In the genomic region with DNA sequence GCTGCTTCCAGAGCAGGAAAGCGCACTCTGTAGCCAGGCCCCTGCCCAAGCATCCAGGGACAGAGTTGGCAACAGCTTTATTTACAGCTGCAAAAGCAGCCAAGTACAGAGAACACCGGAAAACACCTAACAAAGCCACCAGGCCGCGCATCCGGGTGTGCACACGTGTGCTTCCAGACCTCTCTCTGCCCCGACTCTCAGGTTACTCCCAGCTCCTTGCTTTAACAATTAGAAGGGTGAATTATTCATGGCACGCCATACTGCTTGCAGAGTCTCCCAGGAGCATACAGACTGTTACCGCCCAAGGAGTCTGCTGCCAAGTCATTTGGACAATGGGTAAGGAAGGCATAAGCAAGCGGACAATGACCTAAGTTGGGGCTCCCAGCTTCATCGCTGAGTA, we compare ENCODE assay signal across 20 mouse cellular contexts. TPM values are rescaled to one million over a fixed set of nuclear protein-coding genes. Genes with fewer than 3 reads are reported as not detected.
DNase-seq lines count a peak whose midpoint lies in the region; ATAC-seq lines count a peak whose summit lies in the region.
"Had no signal": no experiment of that assay in that cellular context is flagged by ENCODE, and none has a peak within 500 bp of the region (broad histone marks: within the 10 kb centered on the region; RNA-seq: fewer than 3 reads in every experiment).

No protein-coding gene starts in this region.

- no peak overlapping the region for H3K4me2 ChIP-seq in heart, embryonic 12.5 days
- no peak overlapping the region for H3K4me2 ChIP-seq in midbrain, embryonic 11.5 days
- H3K4me2 ChIP-seq in midbrain, embryonic 15.5 days: no peak overlapping the region
- H3K4me2 ChIP-seq in neural tube, embryonic 15.5 days: no peak overlapping the region
- H3K4me2 ChIP-seq: heart, embryonic 15.5 days; intestine, embryonic 15.5 days; kidney, embryonic 15.5 days; limb, embryonic 12.5 days had no signal

- H3K36me3 ChIP-seq in heart, embryonic 12.5 days: no peaks in the 10 kb centered on the region
- no peaks in the 10 kb centered on the region for H3K36me3 ChIP-seq in midbrain, embryonic 11.5 days (ENCODE audit: control insufficient read depth, insufficient read depth, low read length)
- H3K36me3 ChIP-seq in midbrain, embryonic 15.5 days (replicated peaks): no peaks in the 10 kb centered on the region
- H3K36me3 ChIP-seq in neural tube, embryonic 15.5 days: no peaks in the 10 kb centered on the region
- H3K36me3 ChIP-seq: heart, embryonic 15.5 days; intestine, embryonic 15.5 days; kidney, embryonic 15.5 days; limb, embryonic 12.5 days had no signal

- H3K4me1 ChIP-seq in heart, embryonic 12.5 days (replicated peaks): peaks cover 45% of the 10 kb centered on the region
- H3K4me1 ChIP-seq in midbrain, embryonic 11.5 days (ENCODE audit: control insufficient read depth, insufficient read depth, low read length): no peaks in the 10 kb centered on the region
- H3K4me1 ChIP-seq in midbrain, embryonic 15.5 days: no peaks in the 10 kb centered on the region
- H3K4me1 ChIP-seq in neural tube, embryonic 15.5 days: peaks cover 19% of the 10 kb centered on the region
- H3K4me1 ChIP-seq: intestine, embryonic 15.5 days had no signal

- H3K9ac ChIP-seq in heart, embryonic 12.5 days: no peak overlapping the region
- no peak overlapping the region for H3K9ac ChIP-seq in midbrain, embryonic 11.5 days (ENCODE audit: low read length)
- H3K9ac ChIP-seq in midbrain, embryonic 15.5 days: no peak overlapping the region
- no peak overlapping the region for H3K9ac ChIP-seq in neural tube, embryonic 15.5 days (replicated peaks)
- H3K9ac ChIP-seq: heart, embryonic 15.5 days; intestine, embryonic 15.5 days; kidney, embryonic 15.5 days; limb, embryonic 12.5 days; liver, embryonic 14.5 days had no signal

- 87% methylated on average over 11 of the region's 11 CpGs for WGBS in heart, embryonic 12.5 days
- 83% methylated on average over 11 of the region's 11 CpGs for WGBS in midbrain, embryonic 11.5 days
- 66% methylated on average over 11 of the region's 11 CpGs for WGBS in midbrain, embryonic 15.5 days
- 58% methylated on average over 11 of the region's 11 CpGs for WGBS in neural tube, embryonic 15.5 days

- DNase-seq in heart, adult 11 months: peak; percentile 98
- peak; percentile 8 for DNase-seq in midbrain, embryonic 11.5 days (ENCODE audit: low spot score, missing footprints)
- peak; percentile 59 for DNase-seq in adipocyte (ENCODE audit: low spot score)
- DNase-seq in right cerebral cortex, adult 2 months (ENCODE audit: low spot score in 2 of 2): no peak
- no peak for DNase-seq in cerebellum, postnatal 25 days
- DNase-seq: adrenal gland, postnatal 36 days; B cell, adult 2 months; cerebellum, adult 9-11 months; thymus, postnatal 4 days had no signal

- H3K4me3 ChIP-seq in heart, embryonic 12.5 days: no peak overlapping the region
- H3K4me3 ChIP-seq in midbrain, embryonic 11.5 days (ENCODE audit: low read depth, low read length): no peak overlapping the region
- no peak overlapping the region for H3K4me3 ChIP-seq in midbrain, embryonic 15.5 days
- no peak overlapping the region for H3K4me3 ChIP-seq in neural tube, embryonic 15.5 days (replicated peaks)
- H3K4me3 ChIP-seq: heart, embryonic 15.5 days; intestine, embryonic 15.5 days; kidney, embryonic 15.5 days; left cerebral cortex, adult 2 months; limb, embryonic 12.5 days; megakaryocyte, embryonic 14.5 days; myocyte had no signal

- H3K27ac ChIP-seq in heart, embryonic 12.5 days (ENCODE audit: poor library complexity, severe bottlenecking): no peak overlapping the region
- H3K27ac ChIP-seq in midbrain, embryonic 11.5 days (ENCODE audit: low read depth, low read length): no peak overlapping the region
- no peak overlapping the region for H3K27ac ChIP-seq in midbrain, embryonic 15.5 days
- H3K27ac ChIP-seq in neural tube, embryonic 15.5 days (replicated peaks): 0 out of 2 replicates have a peak overlapping the region, but pooled peaks have one; percentile 28
- H3K27ac ChIP-seq: heart, embryonic 15.5 days; intestine, embryonic 15.5 days; kidney, embryonic 15.5 days; left cerebral cortex, adult 2 months; limb, embryonic 12.5 days; liver, embryonic 14.5 days had no signal

- no peak for ATAC-seq in heart, embryonic 12.5 days (ENCODE audit: insufficient number of reproducible peaks, low FRiP score)
- no peak for ATAC-seq in midbrain, embryonic 11.5 days (ENCODE audit: low FRiP score)
- ATAC-seq in midbrain, embryonic 15.5 days (replicated peaks): no peak
- no peak for ATAC-seq in neural tube, embryonic 15.5 days (ENCODE audit: low FRiP score)
- ATAC-seq: intestine, embryonic 15.5 days had no signal

- no peaks in the 10 kb centered on the region for H3K27me3 ChIP-seq in heart, embryonic 12.5 days (replicated peaks)
- H3K27me3 ChIP-seq in midbrain, embryonic 11.5 days (ENCODE audit: control insufficient read depth, insufficient read depth, low read length): no peaks in the 10 kb centered on the region
- no peaks in the 10 kb centered on the region for H3K27me3 ChIP-seq in midbrain, embryonic 15.5 days (replicated peaks)
- no peaks in the 10 kb centered on the region for H3K27me3 ChIP-seq in neural tube, embryonic 15.5 days (replicated peaks)
- H3K27me3 ChIP-seq: heart, embryonic 15.5 days; intestine, embryonic 15.5 days; kidney, embryonic 15.5 days; limb, embryonic 12.5 days had no signal

- no peaks in the 10 kb centered on the region for H3K9me3 ChIP-seq in heart, embryonic 12.5 days (replicated peaks)
- H3K9me3 ChIP-seq in midbrain, embryonic 11.5 days (ENCODE audit: control insufficient read depth, low read length): no peaks in the 10 kb centered on the region
- no peaks in the 10 kb centered on the region for H3K9me3 ChIP-seq in midbrain, embryonic 15.5 days
- no peaks in the 10 kb centered on the region for H3K9me3 ChIP-seq in neural tube, embryonic 15.5 days (replicated peaks)
- H3K9me3 ChIP-seq: heart, embryonic 15.5 days; intestine, embryonic 15.5 days; kidney, embryonic 15.5 days; limb, embryonic 12.5 days; megakaryocyte, embryonic 14.5 days had no signal

RNA-seq across cellular contexts. Expression of gene Srp9, which starts 21.1 kb away (rescaled TPM):
- 122 and 123 TPM in 2 replicates for polyA plus RNA-seq in heart, embryonic 12.5 days (2016; fragmentation: Nextera tagmentation; extraction: Ambion mirVana)
- polyA plus RNA-seq in midbrain, embryonic 11.5 days (2014; fragmentation: Nextera tagmentation; extraction: Ambion mirVana): 158 and 189 TPM in 2 replicates
- polyA plus RNA-seq in midbrain, embryonic 15.5 days (2015; fragmentation: Nextera tagmentation; extraction: Ambion mirVana): 125 and 128 TPM in 2 replicates
- polyA plus RNA-seq in neural tube, embryonic 15.5 days (2015; fragmentation: Nextera tagmentation; extraction: Ambion mirVana): 132 and 140 TPM in 2 replicates

Comparison
In these comparisons a context has a peak if more than half of its experiments do, and no peak if none do; other contexts are left out.
1. DNase-seq: peak in heart, adult 11 months (single experiment), midbrain, embryonic 11.5 days (single experiment) and adipocyte (single experiment); none in right cerebral cortex, adult 2 months (0 of 2) and cerebellum, postnatal 25 days (0 of 2).